Mouse (Mus musculus): ENCODE results near the gene Mgat4b.

The Mgat4b gene

GRCm38 (mm10) chr11:50252166-50252565 lies 41.5 kb downstream of the Mgat4b start:
- DNase-seq (ENCODE audit: low read depth, low spot score): no peak

- DNase-seq (ENCODE audit: low read depth, low spot score): no peak
Observed at GRCm38 (mm10) chr11:50252684-50253265, 42.1 kb downstream of the Mgat4b start.

GRCm38 (mm10) chr11:50253393-50253792 lies 42.7 kb downstream of the Mgat4b start:
- no peak for DNase-seq (ENCODE audit: low read depth, low spot score)

- no peak for DNase-seq (ENCODE audit: low read depth, low spot score)
Observed at GRCm38 (mm10) chr11:50254010-50254580, 43.4 kb downstream of the Mgat4b start.

GRCm38 (mm10) chr11:50256615-50257014 lies 45.9 kb downstream of the Mgat4b start:
- DNase-seq (ENCODE audit: low read depth, low spot score): no peak

GRCm38 (mm10) chr11:50258310-50258709 lies 47.6 kb downstream of the Mgat4b start:
- no peak for DNase-seq (ENCODE audit: low read depth, low spot score)

GRCm38 (mm10) chr11:50262020-50262419 lies 51.3 kb downstream of the Mgat4b start:
- peak; percentile 35 for DNase-seq (ENCODE audit: low read depth, low spot score)

- no peak for DNase-seq (ENCODE audit: low read depth, low spot score)
Observed at GRCm38 (mm10) chr11:50263198-50263597, 52.5 kb downstream of the Mgat4b start.

- DNase-seq (ENCODE audit: low read depth, low spot score): no peak
Observed at GRCm38 (mm10) chr11:50265931-50266330, 55.2 kb downstream of the Mgat4b start.

GRCm38 (mm10) chr11:50266997-50267396 lies 56.3 kb downstream of the Mgat4b start:
- DNase-seq (ENCODE audit: low read depth, low spot score): no peak

GRCm38 (mm10) chr11:50269163-50269562 lies 58.5 kb downstream of the Mgat4b start:
- DNase-seq (ENCODE audit: low read depth, low spot score): peak; percentile 60

GRCm38 (mm10) chr11:50269885-50270284 lies 59.2 kb downstream of the Mgat4b start:
- no peak for DNase-seq (ENCODE audit: low read depth, low spot score)

- DNase-seq (ENCODE audit: low read depth, low spot score): no peak
Observed at GRCm38 (mm10) chr11:50272819-50273218, 62.1 kb downstream of the Mgat4b start.

GRCm38 (mm10) chr11:50275077-50275476 lies 64.4 kb downstream of the Mgat4b start:
- no peak for DNase-seq (ENCODE audit: low read depth, low spot score)

- DNase-seq (ENCODE audit: low read depth, low spot score): no peak
Observed at GRCm38 (mm10) chr11:50275568-50276151, 65.0 kb downstream of the Mgat4b start.

GRCm38 (mm10) chr11:50277025-50277424 lies 66.3 kb downstream of the Mgat4b start:
- no peak for DNase-seq (ENCODE audit: low read depth, low spot score)

- no peak for DNase-seq (ENCODE audit: low read depth, low spot score)
Observed at GRCm38 (mm10) chr11:50277706-50278105, 67.0 kb downstream of the Mgat4b start.

GRCm38 (mm10) chr11:50279005-50279404 lies 68.3 kb downstream of the Mgat4b start:
- DNase-seq (ENCODE audit: low read depth, low spot score): no peak

GRCm38 (mm10) chr11:50280053-50280452 lies 69.4 kb downstream of the Mgat4b start:
- no peak for DNase-seq (ENCODE audit: low read depth, low spot score)
